Mouse (Mus musculus) small intestine, adult 2 months (tissue): ENCODE measurements around the gene Mdm4. TPM values are rescaled to one million over a fixed set of nuclear protein-coding genes. Genes with fewer than 3 reads are reported as not detected.

Experiments
- H3K27ac ChIP-seq: fragments of 200-500 bp; 2 replicates; pipeline ENCODE4 v1.5.1; 2012; ENCODE audit warnings: low read depth, low read length, control low read depth, inconsistent platforms; ENCODE audit not compliant: insufficient read depth
- H3K27me3 ChIP-seq: fragments of 200-500 bp; 2 replicates; pipeline ENCODE4 v1.6.1; 2012; ENCODE audit warnings: mild to moderate bottlenecking, moderate library complexity, low read length, inconsistent platforms; ENCODE audit not compliant: control insufficient read depth, insufficient read depth
- H3K36me3 ChIP-seq: fragments of 200-500 bp; 2 replicates; pipeline ENCODE4 v1.6.1; 2012; ENCODE audit warnings: mild to moderate bottlenecking, low read length, control low read depth, inconsistent platforms; ENCODE audit not compliant: control insufficient read depth, insufficient read depth
- H3K4me1 ChIP-seq: fragments of 200-500 bp; 2 replicates; pipeline ENCODE4 v1.6.1; 2012; ENCODE audit warnings: low read length, inconsistent platforms, mixed read lengths; ENCODE audit not compliant: control insufficient read depth, insufficient read depth, insufficient read length
- H3K4me3 ChIP-seq: fragments of 200-500 bp; 2 replicates; pipeline ENCODE4 v1.5.1; 2012; ENCODE audit warnings: low read depth, mild to moderate bottlenecking, control low read depth, inconsistent platforms, low read length, moderate library complexity
- CTCF ChIP-seq: fragments of 200-500 bp; IDR thresholded peaks from 2 replicates; pipeline ENCODE4 v1.5.1; 2012; ENCODE audit warnings: low read depth, mild to moderate bottlenecking, control low read depth, inconsistent platforms, low read length, moderate library complexity, mixed read lengths; ENCODE audit not compliant: insufficient replicate concordance, insufficient read length; ENCODE audit errors: extremely low read depth
- POLR2A ChIP-seq: fragments of 200-500 bp; IDR thresholded peaks from 2 replicates; pipeline ENCODE4 v1.6.1; 2012; ENCODE audit warnings: low read depth, mild to moderate bottlenecking, control low read depth, inconsistent platforms, low read length, moderate library complexity
- WGBS: fragments of 180-500 bp; shearing (Covaris S2); methylation state at CpG from one replicate; pipeline ENCODE4 v1.1.7; 2018; 5-methylcytosine and 5-hydroxymethylcytosine counted together
- polyA plus RNA-seq: library from polyadenylated mRNA; depleted of rRNA; stranded (reverse); fragments of >200 nt; gene quantifications from 2 replicates; pipeline ENCODE4 v1.2.3, GENCODE M21; 2012

Gene Mdm4
- polyA plus RNA-seq, 1 experiment = 11.2 TPM

DNA sequence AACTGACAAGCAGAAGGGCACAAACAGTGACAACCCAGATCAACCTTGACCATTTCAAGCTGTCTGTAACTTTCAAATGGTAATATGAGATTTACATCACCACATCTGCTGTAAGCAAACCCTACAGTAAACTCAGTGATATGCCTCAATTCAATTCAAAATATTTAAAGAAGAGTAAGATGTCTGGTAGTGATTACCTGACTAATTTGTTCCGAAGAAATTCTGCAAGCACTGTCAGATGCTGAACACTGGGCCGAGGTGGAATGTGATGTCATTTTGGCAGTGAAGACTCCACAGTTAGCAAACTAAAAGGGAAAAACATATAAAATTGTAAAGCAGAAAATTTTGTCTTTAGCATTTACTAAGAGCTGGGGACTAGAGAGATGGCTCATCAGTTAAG lies 11.8 kb downstream of the Mdm4 start:
- Histone ChIP-seq H3K27me3 (no peaks in the 10 kb centered on the region), H3K36me3 (peaks cover 32% of the 10 kb centered on the region), H3K4me1 (no peaks in the 10 kb centered on the region; the same call in 1 of the 2 replicates), H3K4me3 (no peak overlapping the region), H3K27ac (no peak overlapping the region)
- WGBS = 82% methylated on average over 2 of the region's 2 CpGs
- no peak for TF ChIP-seq CTCF

DNA sequence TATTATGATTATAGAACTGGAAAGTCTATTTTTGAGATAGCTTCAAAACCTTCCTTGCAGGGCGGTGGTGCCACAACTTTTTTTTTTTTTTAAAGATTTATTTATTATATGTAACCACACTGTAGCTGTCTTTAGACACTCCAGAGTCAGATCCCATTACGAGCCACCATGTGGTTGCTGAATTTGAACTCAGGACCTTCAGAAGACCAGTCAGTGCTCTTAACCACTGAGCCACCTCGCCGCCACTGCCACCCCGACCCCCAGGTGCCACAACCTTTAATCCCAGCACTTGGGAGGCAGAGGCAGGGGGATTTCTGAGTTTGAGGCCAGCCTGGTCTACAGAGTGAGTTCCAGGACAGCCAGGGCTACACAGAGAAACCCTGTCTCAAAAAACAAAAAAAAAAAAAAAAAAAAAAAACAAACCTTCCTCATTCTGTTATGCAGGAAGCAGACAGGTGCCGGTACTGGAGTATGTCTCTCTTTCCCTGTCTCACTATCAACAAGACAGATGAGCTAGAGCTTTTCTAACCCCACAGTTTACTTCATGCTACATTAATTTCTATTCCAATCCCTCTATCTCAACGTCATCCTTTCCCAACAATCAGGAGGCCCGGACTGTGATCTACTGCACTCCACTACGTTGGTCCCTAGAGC lies 13.5 kb downstream of the Mdm4 start:
- Histone ChIP-seq H3K27me3 (no peaks in the 10 kb centered on the region), H3K36me3 (peaks cover 35% of the 10 kb centered on the region), H3K27ac (no peak overlapping the region), H3K4me1 (no peaks in the 10 kb centered on the region; the same call in 1 of the 2 replicates), H3K4me3 (no peak overlapping the region)
- 91% methylated on average over 9 of the region's 9 CpGs for WGBS
- TF ChIP-seq POLR2A = no peak
- TF ChIP-seq CTCF = no peak

DNA sequence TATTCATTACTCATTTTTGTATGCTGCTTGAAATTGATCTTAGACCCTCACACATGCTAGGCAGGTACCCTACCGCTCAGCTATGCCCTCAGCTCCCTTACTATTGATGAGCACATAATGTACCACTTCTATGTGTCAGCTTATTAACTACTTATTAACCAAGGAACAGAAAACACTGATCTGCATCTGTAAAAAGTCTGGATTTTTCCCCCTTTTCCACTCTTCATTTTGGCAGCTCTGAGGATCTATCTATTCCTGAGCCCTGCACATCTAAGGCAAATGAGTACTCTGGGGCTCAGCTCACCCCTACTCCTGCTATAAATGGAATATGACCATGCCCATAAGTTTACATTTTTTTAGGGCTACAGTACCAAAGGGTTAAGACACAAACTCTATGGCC lies 16.2 kb downstream of the Mdm4 start:
- Histone ChIP-seq H3K27me3 (no peaks in the 10 kb centered on the region), H3K36me3 (peaks cover 41% of the 10 kb centered on the region), H3K4me1 (no peaks in the 10 kb centered on the region), H3K27ac (no peak overlapping the region), H3K4me3 (no peak overlapping the region)
- TF ChIP-seq CTCF (no peak), POLR2A (no peak)
- 91% methylated on average over 1 of the region's 1 CpGs for WGBS

DNA sequence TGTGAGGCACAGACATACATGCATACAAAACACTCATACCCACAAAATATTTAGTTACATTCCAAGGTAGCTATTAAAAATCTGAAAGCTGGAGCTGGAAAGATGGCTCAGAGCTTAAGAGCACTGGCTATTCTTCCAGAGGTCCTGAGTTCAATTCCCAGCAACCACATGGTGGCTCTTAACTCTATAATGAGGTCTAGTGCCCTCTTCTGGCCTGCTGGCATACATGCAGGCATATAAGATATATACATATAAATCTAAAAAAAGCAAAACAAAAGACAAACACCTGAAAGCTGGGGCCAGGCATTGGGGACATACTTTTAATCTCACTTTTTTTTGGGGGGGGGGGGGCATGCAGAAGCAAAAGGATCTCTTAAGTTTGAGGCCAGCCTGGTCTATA lies 17.0 kb downstream of the Mdm4 start:
- H3K36me3 ChIP-seq = peaks cover 43% of the 10 kb centered on the region
- no peak overlapping the region for H3K4me3 ChIP-seq
- H3K27ac ChIP-seq = no peak overlapping the region
- no peaks in the 10 kb centered on the region for H3K27me3 ChIP-seq
- no peak for TF ChIP-seq POLR2A
- no peak for TF ChIP-seq CTCF
- H3K4me1 ChIP-seq = no peaks in the 10 kb centered on the region

DNA sequence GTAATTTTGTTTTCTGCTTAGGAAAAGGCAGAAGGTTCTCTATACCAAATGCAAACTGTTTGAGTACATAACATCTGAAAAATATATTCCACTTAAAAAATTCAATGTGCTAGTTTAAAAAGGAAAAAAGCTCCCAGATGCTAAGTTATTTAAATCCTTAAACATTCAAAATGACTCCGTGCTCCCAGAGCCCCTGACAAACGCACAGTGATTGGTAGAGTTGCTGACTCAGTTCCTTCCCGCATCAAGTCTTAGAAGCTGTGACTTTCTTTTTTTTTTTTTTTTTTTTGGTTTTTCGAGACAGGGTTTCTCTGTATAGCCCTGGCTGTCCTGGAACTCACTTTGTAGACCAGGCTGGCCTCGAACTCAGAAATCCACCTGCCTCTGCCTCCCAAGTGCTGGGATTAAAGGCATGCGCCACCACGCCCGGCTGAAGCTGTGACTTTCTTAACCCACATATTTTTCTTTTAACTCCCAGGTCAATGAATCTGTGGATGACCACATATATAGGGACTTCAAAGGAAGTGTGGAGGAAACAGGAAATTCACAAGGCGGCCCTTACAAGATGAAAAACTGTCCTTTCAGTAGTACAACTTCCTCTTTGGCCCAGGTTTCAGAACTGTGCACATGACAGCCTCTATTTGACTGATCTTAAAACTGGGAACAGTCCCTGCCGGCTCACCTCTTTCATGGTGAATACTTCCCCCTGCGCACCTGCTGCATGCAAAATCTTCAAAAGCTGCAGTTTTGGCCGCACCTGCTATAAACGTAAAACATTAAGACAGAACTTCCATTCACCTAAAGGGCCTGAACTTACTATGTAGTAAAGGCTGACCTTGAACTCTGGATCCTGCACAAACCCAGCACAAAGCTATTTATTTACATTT lies 18.2 kb downstream of the Mdm4 start:
- Histone ChIP-seq H3K4me1 (no peaks in the 10 kb centered on the region), H3K27ac (no peak overlapping the region), H3K27me3 (no peaks in the 10 kb centered on the region), H3K36me3 (peaks cover 41% of the 10 kb centered on the region), H3K4me3 (no peak overlapping the region)
- 53% methylated on average over 12 of the region's 13 CpGs for WGBS
- TF ChIP-seq POLR2A (no peak), CTCF (no peak)

DNA sequence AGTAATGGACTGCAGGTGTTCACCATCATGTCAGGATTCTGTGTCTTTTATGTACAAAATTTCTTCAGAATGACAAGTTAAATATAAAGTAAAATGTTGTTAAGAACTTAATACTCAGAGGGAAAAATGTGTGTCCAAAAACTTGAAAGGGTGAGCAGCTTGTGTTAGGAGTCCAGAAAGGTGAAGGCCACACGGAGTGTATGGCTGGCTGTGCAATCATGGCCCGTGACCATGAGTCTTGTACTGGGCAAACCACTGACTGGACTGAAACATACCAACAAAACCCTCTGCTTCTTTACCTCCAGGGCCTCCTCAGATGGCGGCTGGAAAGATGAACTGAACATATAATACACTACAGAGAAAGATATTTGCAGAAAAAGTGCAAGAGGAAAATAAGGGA lies 23.8 kb downstream of the Mdm4 start:
- Histone ChIP-seq H3K27ac (no peak overlapping the region), H3K36me3 (peaks cover 42% of the 10 kb centered on the region), H3K4me1 (no peaks in the 10 kb centered on the region; the same call in 1 of the 2 replicates), H3K27me3 (no peaks in the 10 kb centered on the region), H3K4me3 (no peak overlapping the region)
- TF ChIP-seq POLR2A (no peak), CTCF (no peak)
- 93% methylated on average over 3 of the region's 3 CpGs for WGBS

DNA sequence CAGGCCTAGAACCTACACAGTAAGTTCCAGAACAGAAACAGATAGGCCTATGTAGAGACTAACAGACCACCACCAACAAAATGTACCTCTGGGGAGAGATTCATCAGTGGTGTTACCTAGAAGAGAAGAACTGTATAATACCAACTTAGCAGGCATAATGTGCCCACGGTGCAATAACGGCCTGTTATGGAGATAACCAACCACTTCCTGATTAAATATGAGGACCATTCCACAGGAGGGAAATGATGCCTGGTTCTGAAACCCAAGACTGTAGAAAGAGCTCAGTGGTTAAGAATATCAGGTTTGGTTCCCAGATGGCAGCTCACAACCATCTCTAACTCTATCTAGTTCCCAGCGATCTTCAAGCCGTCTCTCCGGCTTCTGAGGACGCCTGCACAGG lies 30.0 kb downstream of the Mdm4 start:
- TF ChIP-seq POLR2A = no peak
- TF ChIP-seq CTCF = no peak
- WGBS = 89% methylated on average over 6 of the region's 6 CpGs
- peaks cover 60% of the 10 kb centered on the region for H3K36me3 ChIP-seq

More for the DNA sequence above, 30.0 kb downstream of the Mdm4 start:
- Histone ChIP-seq H3K27ac (no peak overlapping the region), H3K27me3 (no peaks in the 10 kb centered on the region), H3K4me3 (no peak overlapping the region), H3K4me1 (no peaks in the 10 kb centered on the region)
